Mouse (Mus musculus): Measurements from ENCODE around the gene Olfr212. TPM values are rescaled to one million over a fixed set of nuclear protein-coding genes. Genes with fewer than 3 reads are reported as not detected.
A peak's percentile ranks its signal among the peaks of the same experiment; 100 is the strongest.
"Not testable (repeated sequence)": the region's sequence is repeated elsewhere in the genome, so short reads cannot be mapped to it uniquely, and the experiment has no call there.

Olfr212 gene
- total RNA-seq (2021) = not detected in 2 replicates
- long read RNA-seq, experiment 1 = 0 reads
- long read RNA-seq, experiment 2 = 0 reads

GRCm38 (mm10) chr6:116506302-116507003 is at the start of gene Olfr212:
TSS of gene Olfr212 (plus strand) at chr6:116506516.
- DNase-seq = not testable (repeated sequence)

DNA sequence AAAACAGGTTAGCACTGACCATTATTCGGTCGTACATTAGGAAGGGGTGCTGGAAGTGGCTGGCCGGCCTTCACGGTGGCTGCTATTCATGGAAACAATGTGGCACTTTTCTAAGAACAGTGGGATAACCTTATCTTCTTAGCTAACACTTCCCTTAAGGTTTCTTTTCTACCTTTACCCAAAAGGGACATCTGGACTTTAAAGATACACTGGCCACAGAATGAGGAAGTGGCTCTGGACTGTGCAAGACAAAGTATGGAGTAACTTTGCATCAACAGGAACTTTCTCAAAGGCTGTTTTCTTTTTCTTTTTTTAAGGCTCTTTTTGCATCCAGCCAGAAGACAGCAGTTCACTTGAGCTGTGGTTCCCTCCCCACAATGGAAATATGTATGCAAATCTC is 47.6 kb upstream of the Olfr212 start:
- DNase-seq = no peak

GRCm38 (mm10) chr6:116459232-116459631 is 47.1 kb upstream of the Olfr212 start:
- DNase-seq = no peak

GRCm38 (mm10) chr6:116460544-116461283 is 45.6 kb upstream of the Olfr212 start, which contains the start of gene Alox5:
TSS of gene Alox5 (minus strand) at chr6:116461178.
- DNase-seq = peak; percentile 38

GRCm38 (mm10) chr6:116468081-116468480 is 38.2 kb upstream of the Olfr212 start:
- DNase-seq = no peak

DNA sequence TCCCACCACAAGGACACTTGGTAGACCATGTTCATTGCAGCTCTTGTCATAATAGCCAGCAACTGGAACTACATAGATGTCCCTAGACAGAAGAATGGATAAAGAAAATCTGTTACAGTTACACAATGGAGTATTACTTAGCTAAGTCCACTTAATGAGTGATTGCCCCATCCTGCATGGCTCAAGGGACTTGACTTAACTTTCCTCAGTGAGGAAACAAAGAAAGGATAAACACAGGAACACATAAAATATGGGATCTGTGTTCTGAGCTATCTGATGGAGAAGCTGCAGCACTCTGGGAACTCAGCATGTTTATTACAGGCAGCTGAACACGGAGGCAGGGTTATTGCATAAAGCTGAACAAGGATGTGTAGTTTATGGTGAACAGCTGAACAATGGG is 21.2 kb upstream of the Olfr212 start:
- no peak for DNase-seq

- DNase-seq = no peak
These were observed 19.5 kb upstream of the Olfr212 start for GRCm38 (mm10) chr6:116486833-116487232.

GRCm38 (mm10) chr6:116488791-116489190 is 17.5 kb upstream of the Olfr212 start, which contains the start of gene Olfr211:
TSS of gene Olfr211 (plus strand) at chr6:116489091.
- no peak for DNase-seq

- DNase-seq = no peak
These were observed 12.6 kb upstream of the Olfr212 start for GRCm38 (mm10) chr6:116493742-116494141.

DNA sequence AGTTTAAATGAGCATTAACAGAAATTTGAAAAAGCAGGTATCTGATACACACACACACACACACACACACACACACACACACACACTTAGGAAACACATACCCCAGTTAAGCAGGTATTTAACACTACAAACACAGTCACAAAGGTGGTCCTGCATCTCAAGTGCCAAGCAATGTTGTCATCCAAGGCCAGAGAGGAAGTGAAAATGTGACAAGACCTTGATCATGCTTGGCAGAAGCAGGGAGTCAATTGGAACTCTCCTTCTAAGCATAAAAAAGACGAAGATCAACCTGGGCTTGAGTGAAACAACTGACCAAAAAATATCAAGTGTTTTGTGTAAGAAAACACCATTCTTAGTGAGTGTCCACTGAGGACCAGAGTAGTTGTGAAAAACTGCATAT is 10.4 kb upstream of the Olfr212 start:
- DNase-seq = no peak

GRCm38 (mm10) chr6:116514832-116515231 is 8.5 kb downstream of the Olfr212 start:
- no peak for DNase-seq

GRCm38 (mm10) chr6:116538156-116538555 is 31.8 kb downstream of the Olfr212 start, which contains the start of gene Olfr213:
TSS of gene Olfr213 (plus strand) at chr6:116538456.
- DNase-seq = no peak

- DNase-seq = no peak
These were observed 36.2 kb downstream of the Olfr212 start for GRCm38 (mm10) chr6:116542500-116542899.

GRCm38 (mm10) chr6:116550841-116551240 is 44.5 kb downstream of the Olfr212 start, which contains the start of gene Gm5580:
TSS of gene Gm5580 (plus strand) at chr6:116551141.
- DNase-seq = not testable (repeated sequence)

GRCm38 (mm10) chr6:116553935-116554334 is 47.6 kb downstream of the Olfr212 start, which contains the start of gene Olfr214:
TSS of gene Olfr214 (plus strand) at chr6:116554235.
- no peak for DNase-seq

DNA sequence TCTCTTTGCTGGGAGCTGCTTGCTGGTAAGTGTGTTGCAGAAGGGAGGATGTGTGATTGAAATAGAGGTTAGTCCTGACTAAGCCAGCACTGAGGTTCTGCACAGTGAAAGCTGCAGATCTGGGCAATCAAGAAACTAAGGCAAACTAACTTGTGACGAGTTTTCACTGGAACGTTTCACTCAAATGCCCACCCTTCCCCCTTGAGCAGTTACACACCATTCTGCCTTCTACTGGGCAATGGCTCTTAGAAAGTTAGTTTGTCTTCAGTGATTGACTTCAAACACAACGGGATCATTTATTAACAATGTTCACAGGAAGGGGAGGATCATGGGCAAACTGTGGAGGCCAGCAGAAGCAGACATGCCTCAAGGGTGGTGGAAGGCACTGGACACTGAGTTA is 48.6 kb downstream of the Olfr212 start:
- no peak for DNase-seq

Other genes with a start within 250 kb of the Olfr212 start
- 3.0 and 3.5 TPM in 2 replicates for gene Zfand4, start 242.3 kb upstream of the Olfr212 start, total RNA-seq (2021)
- 53.9 and 58.5 TPM in 2 replicates for gene March8, start 168.5 kb upstream of the Olfr212 start, total RNA-seq (2021)
- 1.5 and 2.7 TPM in 2 replicates for gene Alox5, start 45.3 kb upstream of the Olfr212 start, total RNA-seq (2021)
- not detected in 2 replicates for gene Olfr211, start 17.4 kb upstream of the Olfr212 start, total RNA-seq (2021)
- gene Olfr213, start 31.9 kb downstream of the Olfr212 start, total RNA-seq (2021) = not detected in 2 replicates
- gene Gm5580, start 44.6 kb downstream of the Olfr212 start, total RNA-seq (2021) = 2.7 and 4.7 TPM in 2 replicates
- not detected in 2 replicates for gene Olfr214, start 47.7 kb downstream of the Olfr212 start, total RNA-seq (2021)
- gene Olfr215, start 77.7 kb downstream of the Olfr212 start, total RNA-seq (2021) = not detected in 2 replicates
- gene Zfp422, start 122.5 kb downstream of the Olfr212 start, total RNA-seq (2021) = 23.9 and 26.2 TPM in 2 replicates
- gene Depp1, start 144.1 kb downstream of the Olfr212 start, total RNA-seq (2021) = 67.4 and 88.3 TPM in 2 replicates
- gene Rassf4, start 167.4 kb downstream of the Olfr212 start, total RNA-seq (2021) = 5.7 and 11.8 TPM in 2 replicates
- 0.04 and 0.08 TPM in 2 replicates for gene Tmem72, start 210.4 kb downstream of the Olfr212 start, total RNA-seq (2021)